Mouse (Mus musculus): ENCODE measurements at regions not wholly inside any gene's neighbourhood (a gene's known extent, or its start where the extent isn't known, plus 50 kb on each side); places are given as distances from the start of the nearest gene placed in this dataset.
A peak's percentile ranks its signal among the peaks of the same experiment; 100 is the strongest.

DNA sequence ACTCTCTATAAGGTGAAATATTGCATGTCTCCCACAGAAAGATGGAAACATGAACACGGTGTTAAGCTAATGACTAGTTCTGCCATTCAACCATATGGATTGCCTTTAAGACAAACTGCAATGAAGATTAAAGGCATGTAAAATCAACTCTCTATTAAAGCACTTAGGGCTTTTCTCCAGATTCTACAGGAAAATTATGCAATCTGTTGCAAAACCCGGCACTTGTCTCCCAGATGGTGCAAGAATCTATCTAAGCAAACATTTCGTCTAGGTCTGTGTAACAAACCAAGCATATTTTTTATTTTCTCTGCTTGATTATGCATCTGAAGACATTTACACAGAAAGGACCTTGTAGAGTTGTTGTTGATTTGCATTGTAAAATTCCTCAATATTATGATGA lies 1682.9 kb downstream of the Cdh8 start:
- DNase-seq, result no peak

DNA sequence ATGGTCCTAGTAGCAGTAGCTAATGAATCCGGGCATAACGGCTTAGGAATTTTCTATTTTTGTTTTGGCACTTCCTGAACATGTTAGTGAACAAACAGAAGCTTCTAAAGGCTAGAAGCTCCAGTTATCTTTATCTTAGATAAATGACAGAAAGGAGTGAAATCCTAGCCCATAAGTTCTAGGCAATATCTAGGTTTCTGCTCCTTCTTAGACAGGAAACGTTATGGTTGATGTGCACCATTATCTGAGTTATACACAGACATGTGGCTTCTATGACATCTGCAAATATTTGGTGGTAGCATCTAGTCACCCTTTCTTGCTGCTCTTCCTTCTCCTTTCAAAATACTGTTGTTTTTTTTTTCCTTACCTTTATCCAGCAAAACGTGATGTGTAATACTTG lies 1693.6 kb downstream of the Cdh8 start:
- no peak for DNase-seq

DNA sequence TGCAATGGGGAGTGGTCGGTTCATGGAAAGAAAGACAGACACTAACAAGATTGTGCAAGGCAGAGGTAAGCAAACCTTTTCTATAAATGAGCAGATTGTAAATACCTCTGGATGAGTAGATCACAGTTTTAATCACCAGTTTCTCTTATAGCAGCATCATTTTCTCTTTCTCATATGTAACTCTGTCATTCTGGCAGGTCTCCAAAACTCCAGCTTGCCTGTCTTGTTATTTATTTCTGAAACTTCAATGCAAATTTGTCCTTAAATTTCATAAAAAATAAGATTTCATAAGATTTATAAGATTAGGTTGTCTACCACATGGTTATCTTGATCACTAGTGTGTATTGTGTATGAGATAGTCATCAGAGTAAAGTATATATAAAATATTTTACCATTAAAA lies 1714.6 kb downstream of the Cdh8 start:
- DNase-seq, result no peak

DNA sequence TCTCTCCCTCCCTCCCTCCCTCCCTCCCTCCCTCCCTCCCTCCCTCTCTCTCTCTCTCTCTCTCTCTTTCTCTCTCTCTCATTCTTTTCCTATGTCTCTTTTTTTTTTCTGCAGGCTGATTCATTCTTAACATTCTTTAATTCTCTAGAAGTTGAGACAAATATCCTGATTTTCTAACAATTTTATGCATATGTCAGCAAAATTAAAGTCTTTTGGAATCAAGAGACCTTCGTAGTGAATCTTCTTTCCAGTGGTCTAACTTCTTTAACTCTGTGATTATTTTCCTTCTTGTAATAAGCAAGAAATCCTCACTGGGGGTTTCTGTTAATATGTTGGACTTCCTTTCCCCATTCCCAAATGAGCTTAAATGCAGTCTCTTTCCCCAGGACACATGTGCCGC lies 1751.9 kb downstream of the Cdh8 start:
- no peak for DNase-seq

DNA sequence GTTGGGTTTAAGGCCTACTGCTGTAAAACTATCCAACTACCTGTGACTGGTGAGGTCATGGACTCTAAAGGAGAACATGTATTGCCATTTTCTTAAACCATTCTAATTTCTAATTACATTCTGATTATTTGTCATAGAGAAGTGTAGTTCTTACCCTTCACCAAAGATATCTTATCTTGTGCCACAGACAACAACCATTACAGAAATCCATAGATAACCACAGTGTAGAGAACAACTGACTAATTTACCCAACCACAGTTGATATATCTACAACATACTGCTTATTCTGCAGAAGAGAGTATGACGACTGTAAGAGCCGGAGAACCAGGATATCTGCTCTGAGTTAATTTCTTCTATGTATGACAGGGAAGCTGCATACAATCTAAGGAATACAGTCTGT lies 1754.1 kb downstream of the Cdh8 start:
- no peak for DNase-seq

DNA sequence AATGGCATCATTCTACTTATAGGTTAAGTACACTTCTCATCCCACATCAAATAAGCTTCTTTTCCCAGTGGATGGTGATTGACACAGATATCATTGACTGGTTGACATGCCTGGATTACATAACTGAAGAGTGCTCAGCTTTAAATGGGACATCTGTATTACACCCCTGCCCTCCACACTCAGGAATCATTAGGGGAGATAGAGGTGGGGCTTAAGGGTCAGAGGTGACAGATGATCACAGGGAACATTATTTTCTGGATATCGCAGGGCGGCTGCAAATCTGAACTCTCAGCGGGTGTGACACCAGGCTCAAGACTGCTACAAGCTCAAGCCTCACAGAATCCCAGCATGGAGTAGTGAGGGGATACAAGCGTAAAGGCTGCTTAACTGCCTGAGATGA lies 1763.5 kb upstream of the Got2 start:
- DNase-seq, result no peak

DNA sequence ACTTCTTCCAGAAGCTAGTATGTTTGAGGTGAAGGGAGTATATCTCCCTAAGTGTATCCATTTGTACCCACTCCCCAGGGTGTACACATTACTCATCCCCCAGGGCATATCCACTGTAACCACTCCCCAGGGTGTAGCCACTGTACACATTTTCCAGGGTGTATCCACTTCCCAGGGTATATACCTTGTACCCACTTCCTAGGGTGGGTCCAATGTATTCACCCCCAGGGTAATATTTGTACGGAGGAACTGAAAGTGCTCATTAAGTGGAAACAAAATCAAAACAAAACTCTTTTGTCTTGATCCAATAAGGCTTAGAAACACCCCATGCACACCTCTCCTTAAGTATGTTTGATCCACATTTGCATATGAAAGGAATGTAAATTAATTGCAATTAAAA lies 1744.6 kb upstream of the Got2 start:
- DNase-seq, result peak; percentile 2
